Mouse (Mus musculus) ES-E14 (cell line): ENCODE data around the gene Sp110.
"Not testable (repeated sequence)": the region's sequence is repeated elsewhere in the genome, so short reads cannot be mapped to it uniquely, and the experiment has no call there.

Experiments used
- MAFK ChIP-seq: IDR thresholded peaks from 2 replicates; pipeline ENCODE4 v1.6.1; 2014; ENCODE audit warnings: mild to moderate bottlenecking, low read depth, low read length, inconsistent platforms; ENCODE audit not compliant: insufficient read depth
- ZC3H11A ChIP-seq: IDR thresholded peaks from 2 replicates; pipeline ENCODE4 v1.6.1; 2012; ENCODE audit warnings: low read depth, mild to moderate bottlenecking, inconsistent platforms, low read length, borderline replicate concordance
- ZNF384 ChIP-seq: IDR thresholded peaks from 2 replicates; pipeline ENCODE4 v1.6.1; 2012; ENCODE audit warnings: low read depth, low read length, inconsistent platforms

DNA sequence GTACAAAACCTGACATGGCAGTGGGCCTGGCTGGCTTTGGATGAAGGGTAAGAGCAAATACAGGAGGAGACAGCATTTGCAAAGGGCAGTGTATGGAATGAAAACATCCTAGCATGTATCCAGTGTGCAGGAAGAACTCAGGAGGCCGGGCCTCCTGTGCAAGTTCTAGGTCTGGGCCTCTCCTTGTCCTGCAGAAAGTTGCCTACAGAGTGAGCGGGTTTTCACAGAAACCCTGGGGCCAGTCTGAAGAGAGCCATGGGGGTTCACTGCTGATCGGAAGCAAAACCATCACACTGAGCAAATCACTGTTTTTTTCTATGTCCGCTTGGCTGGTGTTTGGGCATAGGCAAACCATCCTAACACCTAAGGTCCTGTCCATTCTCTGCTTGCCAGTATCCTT, 39.5 kb upstream of the Sp110 start:
- not testable (repeated sequence) for TF ChIP-seq ZNF384, ZC3H11A, MAFK
